Mouse (Mus musculus): ENCODE measurements at regions not wholly inside any gene's neighbourhood (a gene's known extent, or its start where the extent isn't known, plus 50 kb on each side); places are given as distances from the start of the nearest gene placed in this dataset.

- no peak for DNase-seq (ENCODE audit: low spot score)
Measured at GRCm38 (mm10) chr5:7782235-7782634, 178.0 kb upstream of the Steap4 start.

- no peak for DNase-seq (ENCODE audit: low spot score)
Measured at GRCm38 (mm10) chr5:7788406-7788805, 171.9 kb upstream of the Steap4 start.

GRCm38 (mm10) chr5:7789126-7789525, 171.1 kb upstream of the Steap4 start:
- DNase-seq (ENCODE audit: low spot score): no peak

GRCm38 (mm10) chr5:7820592-7820991, 139.7 kb upstream of the Steap4 start:
- no peak for DNase-seq (ENCODE audit: low spot score)

GRCm38 (mm10) chr5:7821700-7822099, 138.6 kb upstream of the Steap4 start:
- DNase-seq (ENCODE audit: low spot score): no peak

GRCm38 (mm10) chr5:7829618-7830017, 130.6 kb upstream of the Steap4 start:
- no peak for DNase-seq (ENCODE audit: low spot score)

GRCm38 (mm10) chr5:7833812-7834211, 126.4 kb upstream of the Steap4 start:
- no peak for DNase-seq (ENCODE audit: low spot score)

- DNase-seq (ENCODE audit: low spot score): no peak
Measured at GRCm38 (mm10) chr5:7863047-7863446, 97.2 kb upstream of the Steap4 start.

- no peak for DNase-seq (ENCODE audit: low spot score)
Measured at GRCm38 (mm10) chr5:7866041-7866641, 94.1 kb upstream of the Steap4 start.

- peak; percentile 65 for DNase-seq (ENCODE audit: low spot score)
Measured at GRCm38 (mm10) chr5:7899537-7899936, 60.7 kb upstream of the Steap4 start.
